Mouse (Mus musculus) heart, embryonic 14.5 days (tissue): ENCODE results near the gene Zcchc7. TPM values are rescaled to one million over a fixed set of nuclear protein-coding genes. Genes with fewer than 3 reads are reported as not detected.

Experiments
- ATAC-seq: fragments of 200-750 bp; cut with Nextera tagmentation; 2 replicates; pipeline ENCODE4 v1.8.0; 2017; ENCODE audit warnings: low read depth, moderate TSS enrichment; ENCODE audit not compliant: insufficient number of reproducible peaks, insufficient read depth, low FRiP score
- H3K27ac ChIP-seq, 2 experiments: fragments of 200-500 bp in 1 of 2; fragments of 300-500 bp in 1 of 2; sonication (generic) in 1 of 2; replicated peaks in 1 of 2; 2 replicates each; pipeline ENCODE4 v1.5.1; 2012 to 2014; ENCODE audit warnings: low read depth in 2 of 2, low read length in 2 of 2, control low read depth in 1 of 2, mild to moderate bottlenecking in 1 of 2, mixed read lengths in 1 of 2; ENCODE audit not compliant: control insufficient read depth in 1 of 2, insufficient read depth in 1 of 2
- H3K27me3 ChIP-seq: fragments of 300-500 bp; sonication (generic); 2 replicates; pipeline ENCODE4 v1.6.1; 2014; ENCODE audit warnings: mild to moderate bottlenecking, low read length, control low read depth; ENCODE audit not compliant: control insufficient read depth, insufficient read depth
- H3K36me3 ChIP-seq: fragments of 300-500 bp; sonication (generic); 2 replicates; pipeline ENCODE4 v1.6.1; 2014; ENCODE audit warnings: mild to moderate bottlenecking, control low read depth, low read length, mixed read lengths; ENCODE audit not compliant: control insufficient read depth, insufficient read depth
- H3K4me1 ChIP-seq, 2 experiments: fragments of 200-500 bp in 1 of 2; fragments of 300-500 bp in 1 of 2; sonication (generic) in 1 of 2; 2 replicates each; pipeline ENCODE4 v1.6.1; 2012 to 2014; ENCODE audit warnings: low read length in 2 of 2, control low read depth in 1 of 2, mixed read lengths in 1 of 2; ENCODE audit not compliant: control insufficient read depth in 2 of 2, insufficient read depth in 2 of 2
- H3K4me2 ChIP-seq: fragments of 300-500 bp; sonication (generic); 2 replicates; pipeline ENCODE4 v1.6.1; 2014; ENCODE audit warnings: mild to moderate bottlenecking, low read length
- H3K4me3 ChIP-seq, 2 experiments: fragments of 200-500 bp in 1 of 2; fragments of 300-500 bp in 1 of 2; sonication (generic) in 1 of 2; 2 replicates each; pipeline ENCODE4 v1.5.1; 2012 to 2014; ENCODE audit warnings: low read length in 2 of 2, mild to moderate bottlenecking in 2 of 2, control low read depth in 1 of 2, low read depth in 1 of 2, moderate library complexity in 1 of 2; ENCODE audit not compliant: control insufficient read depth in 1 of 2, insufficient read depth in 1 of 2
- H3K9ac ChIP-seq: fragments of 300-500 bp; sonication (generic); 2 replicates; pipeline ENCODE4 v1.6.1; 2014; ENCODE audit warnings: mild to moderate bottlenecking, low read length
- H3K9me3 ChIP-seq: fragments of 300-500 bp; sonication (generic); 2 replicates; pipeline ENCODE4 v1.6.1; 2016; ENCODE audit warnings: low read length, control low read depth; ENCODE audit not compliant: control insufficient read depth
- WGBS: fragments of 180-500 bp; shearing (Covaris S2); extraction: QIAGEN DNeasy Blood & Tissue Kit; methylation state at CpG from one replicate; pipeline ENCODE4 v1.1.7; 2014; 5-methylcytosine and 5-hydroxymethylcytosine counted together
- polyA plus RNA-seq: library from polyadenylated mRNA; unstranded; fragments of >200 nt; fragmentation: Nextera tagmentation; extraction: Ambion mirVana; gene quantifications from 2 replicates; pipeline ENCODE4 v1.2.1, GENCODE M21; 2014

Gene Zcchc7
- polyA plus RNA-seq, 1 experiment from 2014 or later = 24.9 TPM

DNA sequence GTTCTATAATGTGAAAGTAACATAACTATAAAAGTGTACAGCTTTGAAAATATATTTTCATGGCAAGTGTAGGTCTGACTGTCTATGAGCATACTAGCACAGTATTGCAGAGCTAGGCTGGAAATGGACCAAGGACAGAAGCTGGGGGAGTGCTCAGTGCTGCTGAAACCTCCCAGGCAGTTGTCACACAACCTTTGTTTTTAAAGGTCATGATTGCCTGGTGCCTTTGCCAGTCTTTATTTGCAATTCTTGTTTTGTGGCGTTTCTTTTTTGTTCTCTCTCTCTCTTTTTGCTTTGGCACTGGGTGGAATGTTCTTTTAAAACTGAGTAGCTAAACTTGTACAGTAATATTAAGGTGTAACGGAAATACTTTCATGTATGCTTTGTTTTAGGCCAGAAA, 21.0 kb downstream of the Zcchc7 start:
- Histone ChIP-seq H3K9me3 (no peaks in the 10 kb centered on the region), H3K36me3 (no peaks in the 10 kb centered on the region), H3K9ac (no peak overlapping the region), H3K27me3 (no peaks in the 10 kb centered on the region), H3K4me1 (0 out of 4 replicates have a peak, but pooled peaks cover 0 to 2% of the 10 kb centered on the region in 2 experiments), H3K4me2 (no peak overlapping the region), H3K27ac (no peak overlapping the region), H3K4me3 (no peak overlapping the region)
- WGBS = 69% methylated on average over 2 of the region's 2 CpGs
- no peak for ATAC-seq

DNA sequence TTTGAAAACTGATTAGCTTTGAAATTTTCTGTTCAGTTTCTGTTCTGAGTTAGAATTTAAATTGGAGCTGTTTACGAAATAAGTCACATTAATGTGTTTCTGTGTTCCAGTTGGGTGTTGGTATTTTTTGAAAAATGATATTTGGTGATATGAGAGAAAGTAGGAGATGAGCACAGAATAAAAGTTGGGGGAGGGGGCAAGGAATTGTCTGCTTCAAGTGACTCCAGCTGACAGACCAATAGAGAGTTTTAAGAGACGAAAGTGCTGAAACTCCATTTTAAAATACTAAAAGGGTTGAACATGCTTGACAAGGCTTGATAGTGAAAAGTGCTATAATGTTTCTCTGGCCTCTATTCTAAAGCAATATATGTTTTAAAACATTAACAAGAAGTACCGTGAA, 21.4 kb downstream of the Zcchc7 start:
- 86% methylated on average over 3 of the region's 3 CpGs for WGBS
- Histone ChIP-seq H3K9ac (no peak overlapping the region), H3K4me3 (no peak overlapping the region), H3K4me2 (no peak overlapping the region), H3K27me3 (no peaks in the 10 kb centered on the region), H3K27ac (no peak overlapping the region), H3K36me3 (no peaks in the 10 kb centered on the region), H3K4me1 (0 out of 4 replicates have a peak, but pooled peaks cover 0 to 2% of the 10 kb centered on the region in 2 experiments), H3K9me3 (no peaks in the 10 kb centered on the region)
- no peak for ATAC-seq

DNA sequence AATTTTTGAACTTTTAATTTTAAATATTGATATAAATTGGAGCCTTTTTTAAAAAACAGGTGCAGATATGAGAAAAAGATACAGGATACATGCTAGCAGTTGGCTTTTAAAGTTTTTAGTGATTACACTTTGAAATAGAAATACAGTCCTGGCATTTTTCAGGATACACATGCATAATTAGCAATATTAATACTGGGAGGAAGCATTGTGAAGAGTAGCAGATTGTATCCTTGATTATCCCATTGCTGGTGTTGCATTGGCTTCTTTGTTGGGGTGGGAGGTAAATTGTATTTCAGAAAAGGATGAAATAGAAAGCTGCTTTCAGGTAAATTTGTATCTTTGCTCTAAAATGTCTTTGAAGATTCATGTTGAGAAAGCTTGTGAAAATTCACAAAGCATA, 22.0 kb downstream of the Zcchc7 start:
- Histone ChIP-seq H3K4me2 (no peak overlapping the region), H3K27me3 (no peaks in the 10 kb centered on the region), H3K9me3 (no peaks in the 10 kb centered on the region), H3K36me3 (no peaks in the 10 kb centered on the region), H3K4me3 (no peak overlapping the region), H3K4me1 (0 out of 4 replicates have a peak, but pooled peaks cover 0 to 2% of the 10 kb centered on the region in 2 experiments), H3K9ac (no peak overlapping the region), H3K27ac (no peak overlapping the region)
- no peak for ATAC-seq

GRCm38 (mm10) chr4:44778316-44778715, 22.6 kb downstream of the Zcchc7 start:
- Histone ChIP-seq H3K4me1 (0 out of 4 replicates have a peak, but pooled peaks cover 0 to 2% of the 10 kb centered on the region in 2 experiments), H3K4me3 (no peak overlapping the region), H3K9ac (no peak overlapping the region), H3K27me3 (no peaks in the 10 kb centered on the region), H3K4me2 (no peak overlapping the region), H3K36me3 (no peaks in the 10 kb centered on the region), H3K9me3 (no peaks in the 10 kb centered on the region), H3K27ac (no peak overlapping the region)
- ATAC-seq = no peak
- 52% methylated on average over 3 of the region's 3 CpGs for WGBS

GRCm38 (mm10) chr4:44780462-44781157, 24.9 kb downstream of the Zcchc7 start:
- Histone ChIP-seq H3K4me3 (no peak overlapping the region), H3K9me3 (no peaks in the 10 kb centered on the region), H3K36me3 (no peaks in the 10 kb centered on the region), H3K4me2 (no peak overlapping the region), H3K4me1 (0 out of 4 replicates have a peak, but pooled peaks cover 0 to 2% of the 10 kb centered on the region in 2 experiments), H3K9ac (no peak overlapping the region), H3K27me3 (no peaks in the 10 kb centered on the region), H3K27ac (no peak overlapping the region)
- no peak for ATAC-seq
- WGBS = 84% methylated on average over 4 of the region's 4 CpGs

- no peak overlapping the region for H3K27ac ChIP-seq
- no peak overlapping the region for H3K4me3 ChIP-seq
- H3K4me1 ChIP-seq = 0 out of 4 replicates have a peak, but pooled peaks cover 0 to 2% of the 10 kb centered on the region in 2 experiments
- no peaks in the 10 kb centered on the region for H3K9me3 ChIP-seq
- no peaks in the 10 kb centered on the region for H3K27me3 ChIP-seq
- no peaks in the 10 kb centered on the region for H3K36me3 ChIP-seq
- WGBS = 91% methylated on average over 1 of the region's 1 CpGs
- no peak for ATAC-seq
- H3K4me2 ChIP-seq = no peak overlapping the region
- no peak overlapping the region for H3K9ac ChIP-seq
Observed at GRCm38 (mm10) chr4:44781494-44781893, 25.8 kb downstream of the Zcchc7 start.

DNA sequence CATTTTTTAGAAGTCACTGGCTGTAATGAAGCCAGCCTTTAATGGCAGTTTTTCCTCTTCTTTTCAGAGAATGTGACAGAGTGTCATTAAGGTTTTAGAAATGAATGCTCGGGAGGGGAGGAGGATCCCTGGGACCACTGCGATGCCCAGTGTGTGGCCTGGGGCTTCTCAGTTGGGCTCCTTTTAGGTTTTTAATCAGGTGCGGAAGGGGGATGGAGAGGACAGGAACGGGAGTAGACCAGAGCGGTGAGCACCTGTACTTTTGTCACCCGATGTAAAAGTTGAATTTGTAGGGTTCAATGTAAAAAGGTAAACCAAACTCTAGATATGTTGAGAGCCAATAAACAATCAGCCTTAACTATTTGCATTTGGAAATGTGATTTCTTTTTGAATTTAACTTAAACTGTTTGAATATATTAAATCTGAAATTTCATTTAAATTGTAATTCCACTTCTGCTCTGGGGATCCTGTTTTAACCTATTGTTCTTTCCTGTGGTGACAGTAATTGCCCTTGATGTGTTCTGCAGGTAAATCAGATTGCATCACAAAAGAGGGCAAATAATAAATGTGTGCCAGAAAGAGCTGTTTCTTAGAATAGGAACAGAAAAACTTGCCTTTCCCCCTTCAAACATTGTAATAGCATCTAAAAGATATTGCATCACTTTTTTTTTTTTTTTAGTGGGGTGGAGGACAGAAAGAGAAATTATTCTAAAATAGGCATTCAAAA, 28.1 kb downstream of the Zcchc7 start:
- Histone ChIP-seq H3K9ac (no peak overlapping the region), H3K9me3 (no peaks in the 10 kb centered on the region), H3K27me3 (no peaks in the 10 kb centered on the region), H3K4me3 (no peak overlapping the region), H3K27ac (no peak overlapping the region), H3K36me3 (no peaks in the 10 kb centered on the region), H3K4me1 (no peaks in the 10 kb centered on the region), H3K4me2 (no peak overlapping the region)
- WGBS = 62% methylated on average over 6 of the region's 6 CpGs
- ATAC-seq = no peak
